Comparison of ENCODE assay signal across 13 mouse cellular contexts in the genomic region with DNA sequence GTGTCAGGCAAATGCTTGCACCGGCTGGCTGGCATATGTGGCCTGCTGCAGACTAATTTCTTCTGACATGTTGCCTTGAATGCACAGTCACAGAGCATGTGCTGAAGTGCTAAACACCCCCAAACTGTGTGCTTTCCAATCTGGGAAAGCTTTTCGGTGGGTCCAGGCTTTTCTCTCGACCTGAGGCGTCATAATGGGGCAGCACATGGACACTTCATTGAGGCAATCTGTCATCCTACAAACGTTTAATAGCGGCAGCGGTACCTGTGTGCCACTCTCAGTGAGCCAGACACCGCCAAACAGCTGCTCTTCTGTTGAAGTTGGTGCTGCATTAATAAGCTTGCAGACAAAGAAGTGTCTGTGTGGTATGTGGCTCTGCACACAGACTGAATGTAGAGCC.
DNase-seq lines count a peak whose midpoint lies in the region; ATAC-seq and TF ChIP-seq lines count a peak whose summit lies in the region.
"Had no signal": no experiment of that assay in that cellular context is flagged by ENCODE, and none has a peak within 500 bp of the region (broad histone marks: within the 10 kb centered on the region; RNA-seq: fewer than 3 reads in every experiment).

No protein-coding gene starts in this region.

- no peak for TF ChIP-seq CTCF in midbrain, postnatal 0 days (IDR thresholded peaks at IDR 0.05)

- WGBS in forebrain, embryonic 14.5 days, result 34% methylated on average over 8 of the region's 8 CpGs
- 42% methylated on average over 8 of the region's 8 CpGs for WGBS in hindbrain, embryonic 13.5 days
- 55% methylated on average over 8 of the region's 8 CpGs for WGBS in midbrain, postnatal 0 days

- intact Hi-C loops in left cerebral cortex, postnatal 36 days (cut with DNase I), result no loop called here

- no peaks in the 10 kb centered on the region for H3K9me3 ChIP-seq in forebrain, embryonic 14.5 days (replicated peaks; ENCODE audit: control insufficient read depth, low read length)
- H3K9me3 ChIP-seq in hindbrain, embryonic 13.5 days, result no peaks in the 10 kb centered on the region
- no peaks in the 10 kb centered on the region for H3K9me3 ChIP-seq in midbrain, postnatal 0 days (ENCODE audit: low read length)
- H3K9me3 ChIP-seq: limb, embryonic 12.5 days had no signal

- H3K27me3 ChIP-seq in forebrain, embryonic 14.5 days (replicated peaks; ENCODE audit: control insufficient read depth, insufficient read depth, low read length), result no peaks in the 10 kb centered on the region
- H3K27me3 ChIP-seq in hindbrain, embryonic 13.5 days, result no peaks in the 10 kb centered on the region
- no peaks in the 10 kb centered on the region for H3K27me3 ChIP-seq in midbrain, postnatal 0 days (ENCODE audit: insufficient read depth, low read length)
- H3K27me3 ChIP-seq: limb, embryonic 12.5 days had no signal

- DNase-seq in left cerebral cortex, postnatal 36 days (ENCODE audit: low spot score in 2 of 2), result peak; percentile 12 to 24
- no peak for DNase-seq in left cerebral cortex, adult 18-20 months (ENCODE audit: low spot score in 2 of 2)
- DNase-seq in forebrain, embryonic 14.5 days (ENCODE audit: low spot score), result peak; percentile 88
- peak; percentile 84 for DNase-seq in midbrain, postnatal 0 days (ENCODE audit: low spot score)
- DNase-seq in spleen, adult 18-20 months, result no peak
- DNase-seq in kidney, adult 9 months, result no peak
- no peak for DNase-seq in lung, postnatal 25 days (ENCODE audit: low spot score)
- DNase-seq: gastrocnemius, postnatal 10 days; thymus, postnatal 4 days had no signal

- no peaks in the 10 kb centered on the region for H3K36me3 ChIP-seq in forebrain, embryonic 14.5 days (ENCODE audit: control insufficient read depth, insufficient read depth, low read length)
- no peaks in the 10 kb centered on the region for H3K36me3 ChIP-seq in hindbrain, embryonic 13.5 days
- no peaks in the 10 kb centered on the region for H3K36me3 ChIP-seq in midbrain, postnatal 0 days (ENCODE audit: insufficient read depth, low read length)
- H3K36me3 ChIP-seq: limb, embryonic 12.5 days had no signal

- H3K4me3 ChIP-seq in forebrain, embryonic 14.5 days (ENCODE audit: low read depth, low read length), result no peak overlapping the region
- no peak overlapping the region for H3K4me3 ChIP-seq in hindbrain, embryonic 13.5 days
- H3K4me3 ChIP-seq in midbrain, postnatal 0 days (ENCODE audit: low read depth, low read length), result no peak overlapping the region
- H3K4me3 ChIP-seq: limb, embryonic 12.5 days had no signal

- H3K9ac ChIP-seq in forebrain, embryonic 14.5 days (ENCODE audit: low read length), result no peak overlapping the region
- H3K9ac ChIP-seq in hindbrain, embryonic 13.5 days, result no peak overlapping the region
- no peak overlapping the region for H3K9ac ChIP-seq in midbrain, postnatal 0 days (replicated peaks; ENCODE audit: low read length, poor library complexity, severe bottlenecking)
- H3K9ac ChIP-seq: limb, embryonic 12.5 days had no signal

- peak; percentile 94 for ATAC-seq in forebrain, embryonic 14.5 days
- ATAC-seq in hindbrain, embryonic 13.5 days (ENCODE audit: low FRiP score), result peak; percentile 79
- peak; percentile 55; the same call in 1 of the 2 replicates for ATAC-seq in midbrain, postnatal 0 days (ENCODE audit: low FRiP score)
- ATAC-seq: activated CD4-positive, CD25-positive, alpha-beta regulatory T cell, adult 4 months had no signal

- peak overlapping the region; percentile 77 for H3K27ac ChIP-seq in forebrain, embryonic 14.5 days (ENCODE audit: low read depth, low read length)
- H3K27ac ChIP-seq in hindbrain, embryonic 13.5 days, result peak overlapping the region; percentile 58
- no peak overlapping the region for H3K27ac ChIP-seq in midbrain, postnatal 0 days (ENCODE audit: low read depth, low read length)
- H3K27ac ChIP-seq: kidney, postnatal 0 days; limb, embryonic 12.5 days had no signal

- peaks cover 6% of the 10 kb centered on the region; the same call in 1 of the 2 replicates for H3K4me1 ChIP-seq in forebrain, embryonic 14.5 days (ENCODE audit: control insufficient read depth, insufficient read depth, low read length)
- H3K4me1 ChIP-seq in hindbrain, embryonic 13.5 days (replicated peaks), result peaks cover 7% of the 10 kb centered on the region; the same call in 1 of the 2 replicates
- H3K4me1 ChIP-seq in midbrain, postnatal 0 days (ENCODE audit: insufficient read depth, low read length), result no peaks in the 10 kb centered on the region
- H3K4me1 ChIP-seq: limb, embryonic 12.5 days had no signal

- no peak overlapping the region for H3K4me2 ChIP-seq in forebrain, embryonic 14.5 days (ENCODE audit: low read length)
- 0 out of 2 replicates have a peak overlapping the region, but pooled peaks have one; percentile 13 for H3K4me2 ChIP-seq in hindbrain, embryonic 13.5 days
- no peak overlapping the region for H3K4me2 ChIP-seq in midbrain, postnatal 0 days (ENCODE audit: low read depth, low read length, poor library complexity, severe bottlenecking)
- H3K4me2 ChIP-seq: limb, embryonic 12.5 days had no signal

Comparison
In these comparisons a context has a peak if more than half of its experiments do, and no peak if none do; other contexts are left out.
1. DNase-seq: peak in left cerebral cortex, postnatal 36 days (2 of 2), forebrain, embryonic 14.5 days (single experiment) and midbrain, postnatal 0 days (single experiment); none in left cerebral cortex, adult 18-20 months (0 of 2), spleen, adult 18-20 months (0 of 2), kidney, adult 9 months (single experiment) and lung, postnatal 25 days (single experiment).
2. Peak in every context shown above with its lines, with median percentiles within 50 percentile points of each other: ATAC-seq.